Mouse (Mus musculus): Measurements from ENCODE around the gene Olfr1204. TPM values are rescaled to one million over a fixed set of nuclear protein-coding genes. Genes with fewer than 3 reads are reported as not detected.

The Olfr1204 gene
- polyA plus RNA-seq (2015; fragmentation: Nextera tagmentation; extraction: Ambion mirVana), result not detected in 2 replicates

GRCm38 (mm10) chr2:88848992-88849391 lies at the start of gene Olfr1204:
Gene Olfr1204 (plus strand): TSS chr2:88849292.
- 88% methylated on average over 1 of the region's 1 CpGs for WGBS
- H3K4me3 ChIP-seq (replicated peaks), result no peak within 1 kb of the TSS
- no peak within 1 kb of the TSS for H3K4me2 ChIP-seq (replicated peaks)
- no peaks in the 10 kb centered on the region for H3K27me3 ChIP-seq
- no peaks in the 10 kb centered on the region for H3K36me3 ChIP-seq
- no peak within 1 kb of the TSS for H3K9ac ChIP-seq (replicated peaks)
- no peaks in the 10 kb centered on the region for H3K4me1 ChIP-seq (replicated peaks)
- no peaks in the 10 kb centered on the region for H3K9me3 ChIP-seq
- H3K27ac ChIP-seq, result no peak within 1 kb of the TSS
- no peak for ATAC-seq

- Histone ChIP-seq H3K27me3 (no peaks in the 10 kb centered on the region), H3K36me3 (no peaks in the 10 kb centered on the region), H3K9ac (replicated peaks) (no peak within 1 kb of the TSS), H3K27ac (no peak within 1 kb of the TSS), H3K4me3 (replicated peaks) (no peak within 1 kb of the TSS), H3K4me2 (replicated peaks) (no peak within 1 kb of the TSS), H3K4me1 (replicated peaks) (no peaks in the 10 kb centered on the region), H3K9me3 (no peaks in the 10 kb centered on the region)
- no peak for ATAC-seq
- WGBS, result 64% methylated on average over 1 of the region's 1 CpGs
Observed at GRCm38 (mm10) chr2:88814196-88814595, 34.9 kb upstream of the Olfr1204 start, which contains the start of gene Olfr1202. Gene Olfr1202 (plus strand): TSS chr2:88814496.

- no peaks in the 10 kb centered on the region for H3K27me3 ChIP-seq
- no peak within 1 kb of the TSS for H3K27ac ChIP-seq
- WGBS, result 94% methylated on average over 2 of the region's 2 CpGs
- ATAC-seq, result no peak
- H3K4me2 ChIP-seq (replicated peaks), result no peak within 1 kb of the TSS
- no peaks in the 10 kb centered on the region for H3K36me3 ChIP-seq
- no peak within 1 kb of the TSS for H3K9ac ChIP-seq (replicated peaks)
- no peaks in the 10 kb centered on the region for H3K4me1 ChIP-seq (replicated peaks)
- H3K4me3 ChIP-seq (replicated peaks), result no peak within 1 kb of the TSS
- H3K9me3 ChIP-seq, result no peaks in the 10 kb centered on the region
Observed at GRCm38 (mm10) chr2:88829437-88829836, 19.7 kb upstream of the Olfr1204 start, which contains the start of gene Olfr1205. Gene Olfr1205 (plus strand): TSS chr2:88829737.

GRCm38 (mm10) chr2:88838477-88838876 lies 10.6 kb upstream of the Olfr1204 start:
- no peaks in the 10 kb centered on the region for H3K9me3 ChIP-seq
- no peak overlapping the region for H3K4me3 ChIP-seq (replicated peaks)
- 98% methylated on average over 2 of the region's 2 CpGs for WGBS
- H3K4me1 ChIP-seq (replicated peaks), result no peaks in the 10 kb centered on the region
- H3K27me3 ChIP-seq, result no peaks in the 10 kb centered on the region
- ATAC-seq, result no peak
- no peaks in the 10 kb centered on the region for H3K36me3 ChIP-seq
- no peak overlapping the region for H3K27ac ChIP-seq
- H3K9ac ChIP-seq (replicated peaks), result no peak overlapping the region
- H3K4me2 ChIP-seq (replicated peaks), result no peak overlapping the region

- no peaks in the 10 kb centered on the region for H3K9me3 ChIP-seq
Observed at GRCm38 (mm10) chr2:88862931-88863330, 13.8 kb downstream of the Olfr1204 start, which contains the start of gene Olfr1206. Gene Olfr1206 (plus strand): TSS chr2:88863231.

GRCm38 (mm10) chr2:88902211-88902610 lies 53.1 kb downstream of the Olfr1204 start, which contains the start of gene Olfr1208:
Gene Olfr1208 (minus strand): TSS chr2:88902311.
- H3K9ac ChIP-seq (replicated peaks), result no peak within 1 kb of the TSS
- H3K4me1 ChIP-seq (replicated peaks), result no peaks in the 10 kb centered on the region
- no peak within 1 kb of the TSS for H3K4me2 ChIP-seq (replicated peaks)
- no peak for ATAC-seq
- no peaks in the 10 kb centered on the region for H3K27me3 ChIP-seq
- H3K9me3 ChIP-seq, result no peaks in the 10 kb centered on the region
- H3K4me3 ChIP-seq (replicated peaks), result no peak within 1 kb of the TSS
- H3K27ac ChIP-seq, result no peak within 1 kb of the TSS
- no peaks in the 10 kb centered on the region for H3K36me3 ChIP-seq

More at GRCm38 (mm10) chr2:88862931-88863330, 13.8 kb downstream of the Olfr1204 start, which contains the start of gene Olfr1206:
- Histone ChIP-seq H3K4me1 (replicated peaks) (no peaks in the 10 kb centered on the region), H3K27me3 (no peaks in the 10 kb centered on the region), H3K36me3 (no peaks in the 10 kb centered on the region), H3K9ac (replicated peaks) (no peak within 1 kb of the TSS), H3K27ac (no peak within 1 kb of the TSS), H3K4me3 (replicated peaks) (no peak within 1 kb of the TSS), H3K4me2 (replicated peaks) (no peak within 1 kb of the TSS)
- WGBS, result 87% methylated on average over 2 of the region's 2 CpGs
- ATAC-seq, result no peak

Other genes with a start within 250 kb of the Olfr1204 start
- not detected in 2 replicates for gene Olfr1191-ps1, start 208.8 kb upstream of the Olfr1204 start, polyA plus RNA-seq (2015; fragmentation: Nextera tagmentation; extraction: Ambion mirVana)
- gene Olfr1192-ps1, start 200.8 kb upstream of the Olfr1204 start, polyA plus RNA-seq (2015; fragmentation: Nextera tagmentation; extraction: Ambion mirVana), result not detected in 2 replicates
- gene Olfr1193, start 173.7 kb upstream of the Olfr1204 start, polyA plus RNA-seq (2015; fragmentation: Nextera tagmentation; extraction: Ambion mirVana), result not detected in 2 replicates
- not detected in 2 replicates for gene Olfr1195, start 160.1 kb upstream of the Olfr1204 start, polyA plus RNA-seq (2015; fragmentation: Nextera tagmentation; extraction: Ambion mirVana)
- 0.11 TPM in 1 of 2 replicates, not detected in the other for gene Olfr1196, start 144.7 kb upstream of the Olfr1204 start, polyA plus RNA-seq (2015; fragmentation: Nextera tagmentation; extraction: Ambion mirVana)
- gene Olfr1197, start 116.9 kb upstream of the Olfr1204 start, polyA plus RNA-seq (2015; fragmentation: Nextera tagmentation; extraction: Ambion mirVana), result not detected in 2 replicates
- gene Olfr1198, start 97.9 kb upstream of the Olfr1204 start, polyA plus RNA-seq (2015; fragmentation: Nextera tagmentation; extraction: Ambion mirVana), result not detected in 2 replicates
- gene Olfr1199, start 88.8 kb upstream of the Olfr1204 start, polyA plus RNA-seq (2015; fragmentation: Nextera tagmentation; extraction: Ambion mirVana), result not detected in 2 replicates
- gene Olfr1200, start 78.8 kb upstream of the Olfr1204 start, polyA plus RNA-seq (2015; fragmentation: Nextera tagmentation; extraction: Ambion mirVana), result not detected in 2 replicates
- gene Olfr1201, start 56.3 kb upstream of the Olfr1204 start, polyA plus RNA-seq (2015; fragmentation: Nextera tagmentation; extraction: Ambion mirVana), result not detected in 2 replicates
- gene Olfr1202, start 34.8 kb upstream of the Olfr1204 start, polyA plus RNA-seq (2015; fragmentation: Nextera tagmentation; extraction: Ambion mirVana), result not detected in 2 replicates
- not detected in 2 replicates for gene Olfr1205, start 19.6 kb upstream of the Olfr1204 start, polyA plus RNA-seq (2015; fragmentation: Nextera tagmentation; extraction: Ambion mirVana)
- not detected in 2 replicates for gene Olfr1206, start 13.9 kb downstream of the Olfr1204 start, polyA plus RNA-seq (2015; fragmentation: Nextera tagmentation; extraction: Ambion mirVana)
- gene Olfr1208, start 53.0 kb downstream of the Olfr1204 start, polyA plus RNA-seq (2015; fragmentation: Nextera tagmentation; extraction: Ambion mirVana), result not detected in 2 replicates
- not detected in 2 replicates for gene Olfr1209, start 65.9 kb downstream of the Olfr1204 start, polyA plus RNA-seq (2015; fragmentation: Nextera tagmentation; extraction: Ambion mirVana)
- gene Olfr1211, start 88.8 kb downstream of the Olfr1204 start, polyA plus RNA-seq (2015; fragmentation: Nextera tagmentation; extraction: Ambion mirVana), result not detected in 2 replicates
- gene Olfr1212, start 104.7 kb downstream of the Olfr1204 start, polyA plus RNA-seq (2015; fragmentation: Nextera tagmentation; extraction: Ambion mirVana), result not detected in 2 replicates
- not detected in 2 replicates for gene Gm13762, start 131.0 kb downstream of the Olfr1204 start, polyA plus RNA-seq (2015; fragmentation: Nextera tagmentation; extraction: Ambion mirVana)
- not detected in 2 replicates for gene Olfr1214, start 143.4 kb downstream of the Olfr1204 start, polyA plus RNA-seq (2015; fragmentation: Nextera tagmentation; extraction: Ambion mirVana)
- gene Olfr1215, start 157.7 kb downstream of the Olfr1204 start, polyA plus RNA-seq (2015; fragmentation: Nextera tagmentation; extraction: Ambion mirVana), result not detected in 2 replicates
- not detected in 2 replicates for gene Olfr1216, start 169.0 kb downstream of the Olfr1204 start, polyA plus RNA-seq (2015; fragmentation: Nextera tagmentation; extraction: Ambion mirVana)
- not detected in 2 replicates for gene Olfr1217, start 182.8 kb downstream of the Olfr1204 start, polyA plus RNA-seq (2015; fragmentation: Nextera tagmentation; extraction: Ambion mirVana)
- not detected in 2 replicates for gene Olfr1218, start 211.9 kb downstream of the Olfr1204 start, polyA plus RNA-seq (2015; fragmentation: Nextera tagmentation; extraction: Ambion mirVana)
- gene Olfr1219, start 234.2 kb downstream of the Olfr1204 start, polyA plus RNA-seq (2015; fragmentation: Nextera tagmentation; extraction: Ambion mirVana), result not detected in 2 replicates